Mouse (Mus musculus): ENCODE results near the gene Nodal.

GRCm38 (mm10) chr10:61374076-61374475 lies 43.7 kb upstream of the Nodal start:
- TF ChIP-seq CTCF (IDR thresholded peaks at IDR 0.05; ENCODE audit: insufficient read depth, low read length) (no peak), POLR2A (IDR thresholded peaks at IDR 0.05; ENCODE audit: borderline replicate concordance, extremely low read depth, low read depth, low read length) (no peak)
